Mouse (Mus musculus): ENCODE data around the gene Plbd1. TPM values are rescaled to one million over a fixed set of nuclear protein-coding genes. Genes with fewer than 3 reads are reported as not detected.

Gene Plbd1
- polyA plus RNA-seq, 1 experiment from 2014 or later: 20.1 TPM

GRCm38 (mm10) chr6:136612312-136612711 lies 49.4 kb downstream of the Plbd1 start:
- Histone ChIP-seq H3K27me3 (replicated peaks) (no peaks in the 10 kb centered on the region), H3K27ac (no peak overlapping the region), H3K4me1 (no peaks in the 10 kb centered on the region), H3K9ac (no peak overlapping the region), H3K4me3 (replicated peaks) (no peak overlapping the region), H3K4me2 (no peak overlapping the region), H3K9me3 (no peaks in the 10 kb centered on the region), H3K36me3 (peaks cover 35% of the 10 kb centered on the region)
- 96% methylated on average over 3 of the region's 3 CpGs for WGBS
- ATAC-seq (ENCODE audit: insufficient read depth, low FRiP score, low read depth): no peak

- no peak overlapping the region for H3K27ac ChIP-seq
- no peak for ATAC-seq (ENCODE audit: insufficient read depth, low FRiP score, low read depth)
- WGBS: 95% methylated on average over 17 of the region's 17 CpGs
Observed at GRCm38 (mm10) chr6:136611351-136612215, 50.1 kb downstream of the Plbd1 start.

DNA sequence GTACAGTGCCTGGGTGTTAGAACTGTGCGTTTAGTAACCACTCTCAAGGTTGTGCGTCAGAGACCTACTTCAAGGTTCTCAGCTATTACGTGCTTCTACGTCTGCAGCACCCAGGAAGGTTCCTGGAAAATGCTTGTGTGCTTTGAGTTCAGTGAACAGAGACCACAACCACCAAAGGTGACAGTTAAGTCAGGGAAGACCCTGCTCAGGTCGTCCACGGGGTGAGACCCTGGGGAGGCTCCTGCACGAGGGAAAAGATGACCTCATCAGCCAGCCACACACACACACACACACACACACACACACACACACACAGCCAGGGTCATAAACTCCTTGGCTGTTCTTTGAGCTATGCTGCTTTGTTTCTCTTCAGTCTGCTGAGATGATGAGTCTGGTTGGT lies 59.1 kb downstream of the Plbd1 start:
- ATAC-seq (ENCODE audit: insufficient read depth, low FRiP score, low read depth): no peak
- Histone ChIP-seq H3K27ac (no peak overlapping the region), H3K4me3 (replicated peaks) (no peak overlapping the region), H3K4me1 (no peaks in the 10 kb centered on the region), H3K27me3 (replicated peaks) (no peaks in the 10 kb centered on the region), H3K9me3 (no peaks in the 10 kb centered on the region), H3K9ac (no peak overlapping the region), H3K4me2 (no peak overlapping the region), H3K36me3 (peaks cover 52% of the 10 kb centered on the region)
- 79% methylated on average over 7 of the region's 7 CpGs for WGBS

More at GRCm38 (mm10) chr6:136611351-136612215, 50.1 kb downstream of the Plbd1 start:
- H3K4me2 ChIP-seq: no peak overlapping the region
- peaks cover 40% of the 10 kb centered on the region for H3K36me3 ChIP-seq
- H3K27me3 ChIP-seq (replicated peaks): no peaks in the 10 kb centered on the region
- H3K4me1 ChIP-seq: no peaks in the 10 kb centered on the region
- H3K9me3 ChIP-seq: no peaks in the 10 kb centered on the region
- no peak overlapping the region for H3K9ac ChIP-seq
- no peak overlapping the region for H3K4me3 ChIP-seq (replicated peaks)

DNA sequence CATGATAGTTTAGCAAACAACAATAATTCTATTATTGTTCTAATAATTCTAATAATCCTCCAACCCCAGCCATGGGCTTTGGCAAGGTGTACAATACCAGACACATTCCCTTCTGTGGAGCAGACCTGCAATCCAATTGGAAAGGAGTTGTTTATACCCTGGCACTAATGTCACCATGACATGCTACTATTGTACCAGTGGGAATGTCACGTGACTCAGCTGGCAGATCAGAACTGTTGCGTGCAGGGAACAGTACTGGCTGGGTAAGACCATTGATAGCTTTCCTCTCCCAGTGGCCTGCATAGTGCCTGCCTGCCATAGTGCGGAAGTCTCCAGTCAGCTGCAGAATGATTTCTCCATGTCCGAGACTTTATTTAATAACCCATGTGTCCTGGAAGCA lies 67.2 kb downstream of the Plbd1 start:
- Histone ChIP-seq H3K27me3 (replicated peaks) (no peaks in the 10 kb centered on the region), H3K27ac (no peak overlapping the region), H3K36me3 (peaks cover 40% of the 10 kb centered on the region), H3K4me3 (replicated peaks) (no peak overlapping the region), H3K9ac (no peak overlapping the region), H3K9me3 (no peaks in the 10 kb centered on the region), H3K4me2 (no peak overlapping the region), H3K4me1 (no peaks in the 10 kb centered on the region)
- no peak for ATAC-seq (ENCODE audit: insufficient read depth, low FRiP score, low read depth)
- WGBS: 94% methylated on average over 4 of the region's 4 CpGs

DNA sequence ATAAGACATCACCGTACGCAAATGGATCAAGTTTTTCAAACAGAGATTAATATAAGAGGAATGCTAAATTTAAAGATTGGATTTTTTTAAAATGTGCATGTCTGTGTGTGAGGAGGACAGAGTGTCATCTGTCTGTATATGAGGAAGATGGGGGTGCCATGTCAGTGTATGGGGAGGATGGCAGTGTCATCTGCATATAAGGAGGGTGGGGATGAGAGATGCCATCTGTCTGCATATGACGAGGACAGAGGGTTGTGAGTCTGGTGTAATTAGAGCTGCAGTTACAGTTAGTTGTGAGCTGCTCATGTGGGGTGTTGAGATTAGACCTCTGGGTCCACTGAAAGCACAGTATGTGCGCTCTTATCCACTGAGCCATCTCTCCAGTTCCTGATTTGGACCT lies 71.0 kb downstream of the Plbd1 start:
- H3K9ac ChIP-seq: no peak overlapping the region
- H3K27me3 ChIP-seq (replicated peaks): no peaks in the 10 kb centered on the region
- H3K9me3 ChIP-seq: no peaks in the 10 kb centered on the region
- 88% methylated on average over 4 of the region's 4 CpGs for WGBS
- H3K4me2 ChIP-seq: no peak overlapping the region
- H3K4me1 ChIP-seq: no peaks in the 10 kb centered on the region
- H3K36me3 ChIP-seq: peaks cover 39% of the 10 kb centered on the region
- no peak overlapping the region for H3K4me3 ChIP-seq (replicated peaks)
- H3K27ac ChIP-seq: no peak overlapping the region
- no peak for ATAC-seq (ENCODE audit: insufficient read depth, low FRiP score, low read depth)

GRCm38 (mm10) chr6:136566002-136566401 lies 95.7 kb downstream of the Plbd1 start:
- WGBS: 82% methylated on average over 5 of the region's 5 CpGs
- H3K4me2 ChIP-seq: no peak overlapping the region
- H3K4me1 ChIP-seq: no peaks in the 10 kb centered on the region
- no peak for ATAC-seq (ENCODE audit: insufficient read depth, low FRiP score, low read depth)
- no peak overlapping the region for H3K9ac ChIP-seq
- H3K27me3 ChIP-seq (replicated peaks): no peaks in the 10 kb centered on the region
- H3K4me3 ChIP-seq (replicated peaks): no peak overlapping the region
- H3K9me3 ChIP-seq: no peaks in the 10 kb centered on the region
- peaks cover 55% of the 10 kb centered on the region for H3K36me3 ChIP-seq
- no peak overlapping the region for H3K27ac ChIP-seq

Other genes starting within 250 kb of the Plbd1 start
- gene E330021D16Rik, start 246.4 kb downstream of the Plbd1 start, polyA plus RNA-seq (2015; fragmentation: Nextera tagmentation; extraction: Ambion mirVana): 0.12 TPM in 1 of 2 replicates, not detected in the other
- gene Atf7ip, start 155.8 kb downstream of the Plbd1 start, polyA plus RNA-seq (2015; fragmentation: Nextera tagmentation; extraction: Ambion mirVana): 34.6 and 38.1 TPM in 2 replicates
- gene Gucy2c, start 119.8 kb upstream of the Plbd1 start, polyA plus RNA-seq (2015; fragmentation: Nextera tagmentation; extraction: Ambion mirVana): 13.3 and 16.7 TPM in 2 replicates
- gene Hist4h4, start 142.5 kb upstream of the Plbd1 start, polyA plus RNA-seq (2015; fragmentation: Nextera tagmentation; extraction: Ambion mirVana): 0.49 and 0.72 TPM in 2 replicates
- gene H2afj, start 146.3 kb upstream of the Plbd1 start, polyA plus RNA-seq (2015; fragmentation: Nextera tagmentation; extraction: Ambion mirVana): 166 and 190 TPM in 2 replicates
- 1.2 and 1.5 TPM in 2 replicates for gene BC049715, start 165.7 kb upstream of the Plbd1 start, polyA plus RNA-seq (2015; fragmentation: Nextera tagmentation; extraction: Ambion mirVana)
- gene Wbp11, start 166.3 kb upstream of the Plbd1 start, polyA plus RNA-seq (2015; fragmentation: Nextera tagmentation; extraction: Ambion mirVana): 83.7 and 93.7 TPM in 2 replicates
- 1.0 and 1.9 TPM in 2 replicates for gene Smco3, start 173.5 kb upstream of the Plbd1 start, polyA plus RNA-seq (2015; fragmentation: Nextera tagmentation; extraction: Ambion mirVana)
- 5.5 and 7.7 TPM in 2 replicates for gene Art4, start 195.8 kb upstream of the Plbd1 start, polyA plus RNA-seq (2015; fragmentation: Nextera tagmentation; extraction: Ambion mirVana)
- 150 and 225 TPM in 2 replicates for gene Mgp, start 213.9 kb upstream of the Plbd1 start, polyA plus RNA-seq (2015; fragmentation: Nextera tagmentation; extraction: Ambion mirVana)

Measured in stomach, embryonic 15.5 days (tissue).